Mouse (Mus musculus) ES-E14 (cell line): ENCODE data around the gene Tbx4.

Experiments
- CHD2 ChIP-seq: IDR thresholded peaks from 2 replicates; pipeline ENCODE4 v1.6.1; 2014; ENCODE audit warnings: mild to moderate bottlenecking, low read depth, low read length, inconsistent platforms
- HCFC1 ChIP-seq: IDR thresholded peaks from 2 replicates; pipeline ENCODE4 v1.6.1; 2012; ENCODE audit warnings: low read length, inconsistent platforms, borderline replicate concordance; ENCODE audit not compliant: insufficient read depth
- MAFK ChIP-seq: IDR thresholded peaks from 2 replicates; pipeline ENCODE4 v1.6.1; 2014; ENCODE audit warnings: mild to moderate bottlenecking, low read depth, low read length, inconsistent platforms; ENCODE audit not compliant: insufficient read depth
- ZC3H11A ChIP-seq: IDR thresholded peaks from 2 replicates; pipeline ENCODE4 v1.6.1; 2012; ENCODE audit warnings: low read depth, mild to moderate bottlenecking, inconsistent platforms, low read length, borderline replicate concordance

DNA sequence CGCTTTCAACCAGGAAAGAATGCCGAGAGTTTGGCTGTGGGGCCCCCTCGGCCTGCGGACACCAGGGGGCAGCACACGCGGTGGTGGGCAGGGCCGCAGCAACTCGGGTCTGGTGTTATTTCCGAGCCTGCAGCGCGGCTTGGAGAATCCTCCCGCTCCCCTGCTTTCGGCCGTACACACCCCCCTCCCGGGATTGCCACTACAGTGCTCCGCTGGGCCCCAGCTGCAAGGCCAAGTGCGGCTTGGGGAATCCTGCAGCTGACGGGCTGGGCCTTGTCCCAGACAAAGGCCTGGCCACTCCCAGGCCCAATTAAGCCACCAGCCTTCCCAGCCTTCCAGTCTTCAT is 42.9 kb upstream of the Tbx4 start:
- no peak for TF ChIP-seq MAFK
- no peak for TF ChIP-seq CHD2
- no peak; the same call in 1 of the 2 replicates for TF ChIP-seq HCFC1
- TF ChIP-seq ZC3H11A, result no peak
